In genomic region chr3:133623201-133623744, GRCm38 (mm10) we compare ENCODE assay signal across 11 mouse cellular contexts.
DNase-seq lines count a peak whose midpoint lies in the region; ATAC-seq and TF ChIP-seq lines count a peak whose summit lies in the region.
"Had no signal": no experiment of that assay in that cellular context is flagged by ENCODE, and none has a peak within 500 bp of the region (broad histone marks: within the 10 kb centered on the region; RNA-seq: fewer than 3 reads in every experiment).

No protein-coding gene starts in this region.

- intact Hi-C loops in heart, postnatal 14 days (cut with DNase I) = no loop called here

- H3K9me3 ChIP-seq in midbrain, embryonic 12.5 days = no peaks in the 10 kb centered on the region
- H3K9me3 ChIP-seq in midbrain, postnatal 0 days (ENCODE audit: low read length) = no peaks in the 10 kb centered on the region
- no peaks in the 10 kb centered on the region for H3K9me3 ChIP-seq in neural tube, embryonic 15.5 days (replicated peaks)
- H3K9me3 ChIP-seq: embryonic facial prominence, embryonic 12.5 days had no signal

- no peak for TF ChIP-seq CTCF in midbrain, postnatal 0 days (IDR thresholded peaks at IDR 0.05)

- 71% methylated on average over 9 of the region's 9 CpGs for WGBS in midbrain, embryonic 12.5 days
- 64% methylated on average over 9 of the region's 9 CpGs for WGBS in midbrain, postnatal 0 days
- 65% methylated on average over 9 of the region's 9 CpGs for WGBS in neural tube, embryonic 15.5 days

- no peaks in the 10 kb centered on the region for H3K36me3 ChIP-seq in midbrain, embryonic 12.5 days
- H3K36me3 ChIP-seq in midbrain, postnatal 0 days (ENCODE audit: insufficient read depth, low read length) = no peaks in the 10 kb centered on the region
- no peaks in the 10 kb centered on the region for H3K36me3 ChIP-seq in neural tube, embryonic 15.5 days
- H3K36me3 ChIP-seq: embryonic facial prominence, embryonic 12.5 days had no signal

- no peak overlapping the region for H3K4me3 ChIP-seq in midbrain, embryonic 12.5 days
- H3K4me3 ChIP-seq in midbrain, postnatal 0 days (ENCODE audit: low read depth, low read length) = no peak overlapping the region
- no peak overlapping the region for H3K4me3 ChIP-seq in neural tube, embryonic 15.5 days (replicated peaks)
- H3K4me3 ChIP-seq: embryonic facial prominence, embryonic 12.5 days had no signal

- no peaks in the 10 kb centered on the region for H3K27me3 ChIP-seq in midbrain, embryonic 12.5 days
- no peaks in the 10 kb centered on the region for H3K27me3 ChIP-seq in midbrain, postnatal 0 days (ENCODE audit: insufficient read depth, low read length)
- H3K27me3 ChIP-seq in neural tube, embryonic 15.5 days (replicated peaks) = no peaks in the 10 kb centered on the region
- H3K27me3 ChIP-seq: embryonic facial prominence, embryonic 12.5 days had no signal

- no peak overlapping the region for H3K4me2 ChIP-seq in midbrain, embryonic 12.5 days (replicated peaks)
- H3K4me2 ChIP-seq in midbrain, postnatal 0 days (ENCODE audit: low read depth, low read length, poor library complexity, severe bottlenecking) = no peak overlapping the region
- no peak overlapping the region for H3K4me2 ChIP-seq in neural tube, embryonic 15.5 days
- H3K4me2 ChIP-seq: embryonic facial prominence, embryonic 12.5 days had no signal

- H3K4me1 ChIP-seq in midbrain, embryonic 12.5 days = no peaks in the 10 kb centered on the region
- H3K4me1 ChIP-seq in midbrain, postnatal 0 days (ENCODE audit: insufficient read depth, low read length) = no peaks in the 10 kb centered on the region
- no peaks in the 10 kb centered on the region for H3K4me1 ChIP-seq in neural tube, embryonic 15.5 days
- H3K4me1 ChIP-seq: embryonic facial prominence, embryonic 12.5 days had no signal

- peak; percentile 18 to 37 for DNase-seq in heart, adult 18-20 months
- DNase-seq in heart, postnatal 14 days = no peak
- DNase-seq in midbrain, postnatal 0 days (ENCODE audit: low spot score) = no peak
- peak; percentile 34 for DNase-seq in induced T-regulatory cell, adult 2 months (ENCODE audit: low read depth)
- no peak for DNase-seq in right cerebral cortex, adult 18-20 months
- DNase-seq: kidney, postnatal 36 days; retina, postnatal 1 day had no signal

- H3K9ac ChIP-seq in midbrain, embryonic 12.5 days (replicated peaks) = no peak overlapping the region
- H3K9ac ChIP-seq in midbrain, postnatal 0 days (replicated peaks; ENCODE audit: low read length, poor library complexity, severe bottlenecking) = no peak overlapping the region
- H3K9ac ChIP-seq in neural tube, embryonic 15.5 days (replicated peaks) = no peak overlapping the region
- H3K9ac ChIP-seq: embryonic facial prominence, embryonic 12.5 days had no signal

- no peak overlapping the region for H3K27ac ChIP-seq in midbrain, embryonic 12.5 days (replicated peaks)
- H3K27ac ChIP-seq in midbrain, postnatal 0 days (ENCODE audit: low read depth, low read length) = no peak overlapping the region
- H3K27ac ChIP-seq in neural tube, embryonic 15.5 days (replicated peaks) = no peak overlapping the region
- H3K27ac ChIP-seq: embryonic facial prominence, embryonic 12.5 days had no signal

- ATAC-seq in midbrain, embryonic 12.5 days (ENCODE audit: low FRiP score, low read depth) = peak; percentile 34; the same call in 1 of the 2 replicates
- no peak for ATAC-seq in midbrain, postnatal 0 days (ENCODE audit: low FRiP score)
- peak; percentile 72 for ATAC-seq in neutrophil, adult 5-6 weeks (ENCODE audit: extremely low read depth, insufficient number of reproducible peaks, low FRiP score, poor library complexity, severe bottlenecking)
- no peak for ATAC-seq in neural tube, embryonic 15.5 days (ENCODE audit: low FRiP score)

Comparison
In these comparisons a context has a peak if more than half of its experiments do, and no peak if none do; other contexts are left out.
1. DNase-seq: peak in heart, adult 18-20 months (2 of 2) and induced T-regulatory cell, adult 2 months (single experiment); none in heart, postnatal 14 days (0 of 2), midbrain, postnatal 0 days (single experiment) and right cerebral cortex, adult 18-20 months (single experiment).
2. ATAC-seq: peak in midbrain, embryonic 12.5 days (single experiment) and neutrophil, adult 5-6 weeks (single experiment); none in midbrain, postnatal 0 days (single experiment) and neural tube, embryonic 15.5 days (single experiment).